Mouse (Mus musculus) myocyte (in vitro differentiated cells): ENCODE measurements around the gene Inpp4b.

Experiments
- CEBPB ChIP-seq: IDR thresholded peaks from 2 replicates; pipeline ENCODE4 v1.6.1; 2011; ENCODE audit warnings: mild to moderate bottlenecking, moderate library complexity; ENCODE audit not compliant: poor library complexity, insufficient read depth, severe bottlenecking
- E2F4 ChIP-seq: IDR thresholded peaks from one replicate; pipeline ENCODE4 v1.6.1; 2011; ENCODE audit warnings: mild to moderate bottlenecking, control low read depth, moderate library complexity; ENCODE audit not compliant: insufficient read depth
- MAX ChIP-seq: IDR thresholded peaks from one replicate; pipeline ENCODE4 v1.6.1; 2011; ENCODE audit warnings: low read depth, mild to moderate bottlenecking, control low read depth
- MYOD1 ChIP-seq, 3 experiments: IDR thresholded peaks; one replicate each; pipeline ENCODE4 v1.6.1; 2011; ENCODE audit warnings: control low read depth in 2 of 3, low read depth in 2 of 3, mild to moderate bottlenecking in 2 of 3, moderate library complexity in 1 of 3; ENCODE audit not compliant: insufficient read length in 2 of 3, control insufficient read depth in 1 of 3
- POLR2A ChIP-seq: IDR thresholded peaks from one replicate; pipeline ENCODE4 v1.6.1; 2011; ENCODE audit warnings: low read depth, mild to moderate bottlenecking, control low read depth, moderate library complexity; ENCODE audit not compliant: insufficient read length
- SRF ChIP-seq: IDR thresholded peaks from one replicate; pipeline ENCODE4 v1.6.1; 2011; ENCODE audit warnings: low read depth; ENCODE audit not compliant: control insufficient read depth, insufficient read length
- TCF12 ChIP-seq: IDR thresholded peaks from one replicate; pipeline ENCODE4 v1.6.1; 2011; ENCODE audit warnings: mild to moderate bottlenecking, control low read depth; ENCODE audit not compliant: poor library complexity, insufficient read depth, severe bottlenecking
- USF1 ChIP-seq: IDR thresholded peaks from one replicate; pipeline ENCODE4 v1.6.1; 2011; ENCODE audit warnings: low read depth, mild to moderate bottlenecking, control low read depth, moderate library complexity

GRCm38 (mm10) chr8:81353460-81353859, 11.1 kb downstream of the Inpp4b start:
- no peak for TF ChIP-seq TCF12
- no peak for TF ChIP-seq USF1
- TF ChIP-seq MYOD1 (IDR thresholded peaks at IDR 0.05; ENCODE audit: control insufficient read depth in 1 of 3, insufficient read length in 2 of 3, low read depth in 2 of 3), result no peak
- no peak for TF ChIP-seq POLR2A
- TF ChIP-seq MAX, result no peak
- no peak for TF ChIP-seq SRF
- no peak for TF ChIP-seq CEBPB
- TF ChIP-seq E2F4, result no peak
